Mouse (Mus musculus) ES-E14 (cell line): Measurements from ENCODE around the gene Zfp872.

Source experiments
- CHD2 ChIP-seq: IDR thresholded peaks from 2 replicates; pipeline ENCODE4 v1.6.1; 2014; ENCODE audit warnings: mild to moderate bottlenecking, low read depth, low read length, inconsistent platforms
- HCFC1 ChIP-seq: IDR thresholded peaks from 2 replicates; pipeline ENCODE4 v1.6.1; 2012; ENCODE audit warnings: low read length, inconsistent platforms, borderline replicate concordance; ENCODE audit not compliant: insufficient read depth
- MAFK ChIP-seq: IDR thresholded peaks from 2 replicates; pipeline ENCODE4 v1.6.1; 2014; ENCODE audit warnings: mild to moderate bottlenecking, low read depth, low read length, inconsistent platforms; ENCODE audit not compliant: insufficient read depth

- TF ChIP-seq MAFK (no peak), CHD2 (no peak), HCFC1 (no peak)
Measured at GRCm38 (mm10) chr9:22166686-22167085, 21.2 kb upstream of the Zfp872 start.
